Mouse (Mus musculus) retina, postnatal 7 days (tissue): Measurements from ENCODE around the gene Ccdc158.

Experiments
- DNase-seq: peaks from one replicate; pipeline ENCODE4 v3.0.0-alpha.2; 2012; ENCODE audit warnings: low read depth, low spot score

The Ccdc158 gene

DNA sequence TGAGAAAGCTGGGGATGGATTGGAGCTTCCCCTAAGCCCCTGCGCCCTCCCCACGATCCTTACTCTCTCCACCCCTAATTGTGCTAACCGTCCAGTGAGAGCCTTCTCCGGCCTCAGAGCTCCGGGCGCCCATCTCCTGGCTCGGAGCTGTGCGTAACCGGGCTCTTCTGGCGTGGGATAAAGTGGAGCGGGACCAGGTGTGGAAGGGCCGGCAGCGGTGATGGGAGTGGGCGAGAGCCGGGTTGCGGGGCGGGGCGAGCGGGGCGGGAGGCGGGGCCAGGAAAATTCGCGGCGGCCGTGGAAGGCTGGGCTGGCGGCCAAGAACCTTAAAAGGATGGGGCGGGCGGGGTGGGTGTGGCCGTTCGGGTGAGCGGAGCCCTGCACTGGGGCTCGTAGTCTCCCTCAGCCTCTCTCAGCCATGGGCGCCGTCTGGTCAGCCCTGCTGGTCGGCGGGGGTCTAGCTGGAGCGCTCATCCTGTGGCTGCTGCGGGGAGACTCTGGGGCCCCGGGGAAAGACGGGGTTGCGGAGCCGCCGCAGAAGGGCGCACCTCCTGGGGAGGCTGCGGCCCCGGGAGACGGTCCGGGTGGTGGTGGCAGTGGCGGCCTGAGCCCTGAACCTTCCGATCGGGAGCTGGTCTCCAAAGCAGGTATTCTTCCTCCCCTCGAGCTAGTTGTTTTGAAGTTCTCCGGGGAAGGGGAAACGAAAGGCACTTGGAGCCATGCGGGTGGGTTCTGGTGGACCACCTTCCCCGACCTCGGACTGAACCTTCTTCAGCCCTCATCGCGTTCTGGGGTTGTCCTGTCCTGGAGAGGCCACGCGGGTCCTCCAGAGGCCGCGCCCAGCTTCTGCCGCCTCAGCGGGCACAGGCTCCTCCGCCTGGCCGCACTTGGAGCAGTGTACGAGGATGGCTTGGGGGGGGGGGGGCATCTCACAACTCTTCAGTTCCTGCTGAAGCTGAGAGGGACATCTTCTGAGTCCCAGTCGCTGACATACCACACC lies 72.1 kb downstream of the Ccdc158 start, which contains the start of gene Stbd1:
Gene Stbd1 (plus strand): TSS at position 351 of the 1,000 bp plus-strand sequence.
- DNase-seq: peak; percentile 35

DNA sequence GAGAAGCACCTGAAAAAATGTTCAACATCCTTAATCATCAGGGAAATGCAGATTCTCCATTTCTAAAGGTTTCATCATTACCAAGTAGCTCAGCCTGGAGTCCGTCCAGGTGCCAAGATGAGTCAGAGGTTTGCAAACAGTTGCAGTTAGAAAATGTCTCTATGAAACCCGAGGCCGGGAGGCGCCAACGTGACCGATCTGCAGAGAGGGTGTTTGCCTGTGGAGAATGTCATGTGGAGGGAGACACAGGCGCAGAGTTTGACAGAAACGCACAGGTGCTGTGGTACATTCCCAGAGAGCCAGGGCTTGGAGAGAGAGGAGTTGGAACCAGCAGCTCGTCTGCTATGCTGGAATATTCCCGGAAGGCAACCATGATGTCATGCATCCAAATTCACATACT lies 76.0 kb downstream of the Ccdc158 start:
- DNase-seq: no peak

DNA sequence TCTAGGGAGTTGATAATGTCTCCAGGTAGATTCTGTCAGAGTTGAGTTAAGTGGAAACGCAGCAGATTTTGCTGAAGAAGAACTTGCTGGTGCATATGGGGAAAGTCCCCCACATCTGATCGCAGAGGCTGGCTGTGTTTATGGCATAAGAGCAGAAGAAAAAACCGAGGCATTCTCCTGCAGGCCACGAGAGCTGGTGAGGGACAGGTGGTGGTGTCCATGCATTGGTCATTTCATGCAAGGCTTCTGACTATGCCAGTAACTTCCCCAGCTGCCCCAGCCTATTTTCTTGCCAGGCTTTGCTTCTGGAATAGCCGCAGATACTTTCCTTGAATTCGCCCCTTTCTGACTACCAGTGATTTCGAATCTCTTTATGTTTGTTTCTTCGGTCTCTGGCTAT lies 78.2 kb downstream of the Ccdc158 start:
- DNase-seq: no peak

DNA sequence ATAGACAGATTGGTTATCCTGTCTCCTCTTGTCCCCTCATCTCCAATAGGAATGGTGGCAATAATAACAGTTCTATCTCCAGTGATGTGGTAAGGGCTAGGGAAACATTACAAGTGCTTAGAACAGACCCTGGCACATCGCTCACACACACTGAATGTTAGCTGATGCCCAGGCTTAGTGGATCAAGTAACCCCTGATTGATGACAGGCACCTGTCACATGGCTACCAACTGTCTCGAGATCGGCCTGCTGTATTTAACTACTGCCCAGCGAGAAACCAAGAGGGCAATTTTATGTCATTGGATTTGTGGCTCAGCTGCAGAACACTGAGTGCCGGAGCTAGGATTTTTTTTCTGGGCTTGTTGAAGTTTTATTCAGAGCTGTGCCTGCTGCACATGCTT lies 80.0 kb downstream of the Ccdc158 start:
- DNase-seq: no peak

GRCm38 (mm10) chr5:92585932-92586331 lies 89.1 kb downstream of the Ccdc158 start:
- DNase-seq: no peak

- no peak for DNase-seq
These were observed 95.5 kb downstream of the Ccdc158 start for GRCm38 (mm10) chr5:92579559-92579958.

- DNase-seq: no peak
These were observed 103.8 kb downstream of the Ccdc158 start for GRCm38 (mm10) chr5:92571232-92571631.

GRCm38 (mm10) chr5:92562002-92562401 lies 113.1 kb downstream of the Ccdc158 start:
- no peak for DNase-seq

- DNase-seq: no peak
These were observed 114.9 kb downstream of the Ccdc158 start for GRCm38 (mm10) chr5:92560201-92560600.
